Comparison of ENCODE assay signal across 13 mouse cellular contexts in genomic region chr13:59968584-59969240, GRCm38 (mm10).
A peak's percentile ranks its signal among the peaks of the same experiment; 100 is the strongest.
DNase-seq lines count a peak whose midpoint lies in the region; ATAC-seq and TF ChIP-seq lines count a peak whose summit lies in the region.
"Had no signal": no experiment of that assay in that cellular context is flagged by ENCODE, and none has a peak within 500 bp of the region (broad histone marks: within the 10 kb centered on the region; RNA-seq: fewer than 3 reads in every experiment).

No protein-coding gene starts in this region.

- H3K4me2 ChIP-seq in heart, embryonic 13.5 days, result no peak overlapping the region
- no peak overlapping the region for H3K4me2 ChIP-seq in heart, embryonic 11.5 days
- no peak overlapping the region for H3K4me2 ChIP-seq in forebrain, embryonic 12.5 days
- H3K4me2 ChIP-seq: embryonic facial prominence, embryonic 15.5 days; hindbrain, embryonic 13.5 days; lung, embryonic 14.5 days had no signal

- peak; percentile 23 for DNase-seq in NIH3T3 (ENCODE audit: low read depth)
- peak; percentile 81 for DNase-seq in brain, embryonic 14.5 days (ENCODE audit: low read depth)
- DNase-seq in lung, postnatal 14 days, result no peak
- no peak for DNase-seq in testis, postnatal 10 days (ENCODE audit: low spot score)
- DNase-seq: gastrocnemius, postnatal 25 days; kidney, adult 11 months; liver; lung, embryonic 14.5 days had no signal

- no peak overlapping the region for H3K4me3 ChIP-seq in heart, embryonic 13.5 days
- H3K4me3 ChIP-seq in heart, embryonic 11.5 days (ENCODE audit: low read depth, low read length), result no peak overlapping the region
- H3K4me3 ChIP-seq in forebrain, embryonic 12.5 days (replicated peaks), result no peak overlapping the region
- H3K4me3 ChIP-seq: embryonic facial prominence, embryonic 15.5 days; hindbrain, embryonic 13.5 days had no signal

- H3K27me3 ChIP-seq in heart, embryonic 13.5 days (replicated peaks), result peaks cover 2% of the 10 kb centered on the region; the same call in 1 of the 2 replicates
- no peaks in the 10 kb centered on the region for H3K27me3 ChIP-seq in heart, embryonic 11.5 days (ENCODE audit: control insufficient read depth, insufficient read depth, low read length)
- H3K27me3 ChIP-seq in forebrain, embryonic 12.5 days, result peaks cover 27% of the 10 kb centered on the region
- H3K27me3 ChIP-seq: embryonic facial prominence, embryonic 15.5 days had no signal

- TF ChIP-seq POLR2A in brain, embryonic 14.5 days (IDR thresholded peaks at IDR 0.05; ENCODE audit: borderline replicate concordance, extremely low read depth, insufficient read depth, insufficient read length, poor library complexity, severe bottlenecking), result no peak

- ATAC-seq in heart, embryonic 13.5 days (ENCODE audit: extremely low read depth, insufficient number of reproducible peaks, low FRiP score, low TSS enrichment), result peak; percentile 42; the same call in 1 of the 2 replicates
- no peak for ATAC-seq in heart, embryonic 11.5 days (replicated peaks; ENCODE audit: insufficient number of reproducible peaks, low FRiP score, low TSS enrichment)
- no peak for ATAC-seq in forebrain, embryonic 12.5 days (ENCODE audit: low FRiP score)

- peak overlapping the region; percentile 53 for H3K27ac ChIP-seq in heart, embryonic 13.5 days (replicated peaks)
- no peak overlapping the region for H3K27ac ChIP-seq in heart, embryonic 11.5 days (ENCODE audit: low read depth, low read length)
- H3K27ac ChIP-seq in forebrain, embryonic 12.5 days, result peak overlapping the region; percentile 90
- H3K27ac ChIP-seq: embryonic facial prominence, embryonic 15.5 days; hindbrain, embryonic 13.5 days had no signal

- no peak overlapping the region for H3K9ac ChIP-seq in heart, embryonic 13.5 days
- H3K9ac ChIP-seq in heart, embryonic 11.5 days (ENCODE audit: low read depth, low read length), result no peak overlapping the region
- H3K9ac ChIP-seq in forebrain, embryonic 12.5 days, result no peak overlapping the region
- H3K9ac ChIP-seq: embryonic facial prominence, embryonic 15.5 days; hindbrain, embryonic 13.5 days; lung, embryonic 14.5 days had no signal

- no peaks in the 10 kb centered on the region for H3K9me3 ChIP-seq in heart, embryonic 13.5 days
- H3K9me3 ChIP-seq in heart, embryonic 11.5 days (replicated peaks; ENCODE audit: control insufficient read depth, low read length), result no peaks in the 10 kb centered on the region
- no peaks in the 10 kb centered on the region for H3K9me3 ChIP-seq in forebrain, embryonic 12.5 days
- H3K9me3 ChIP-seq: embryonic facial prominence, embryonic 15.5 days; hindbrain, embryonic 13.5 days had no signal

- H3K36me3 ChIP-seq in heart, embryonic 13.5 days, result no peaks in the 10 kb centered on the region
- H3K36me3 ChIP-seq in heart, embryonic 11.5 days (ENCODE audit: control insufficient read depth, insufficient read depth, low read length), result no peaks in the 10 kb centered on the region
- no peaks in the 10 kb centered on the region for H3K36me3 ChIP-seq in forebrain, embryonic 12.5 days (replicated peaks)
- H3K36me3 ChIP-seq: embryonic facial prominence, embryonic 15.5 days; hindbrain, embryonic 13.5 days had no signal

- WGBS in heart, embryonic 13.5 days, result 71% methylated on average over 19 of the region's 19 CpGs
- WGBS in heart, embryonic 11.5 days (ENCODE audit: insufficient replicate concordance), result 70% methylated on average over 19 of the region's 19 CpGs
- 82% methylated on average over 19 of the region's 19 CpGs for WGBS in forebrain, embryonic 12.5 days

- TF ChIP-seq CTCF in brain, embryonic 14.5 days (IDR thresholded peaks at IDR 0.05; ENCODE audit: borderline replicate concordance, extremely low read depth, insufficient read depth, insufficient read length), result no peak

- H3K4me1 ChIP-seq in heart, embryonic 13.5 days, result peaks cover 42% of the 10 kb centered on the region
- H3K4me1 ChIP-seq in heart, embryonic 11.5 days (ENCODE audit: control insufficient read depth, insufficient read depth, low read length), result no peaks in the 10 kb centered on the region
- peaks cover 36% of the 10 kb centered on the region for H3K4me1 ChIP-seq in forebrain, embryonic 12.5 days

Comparison
In these comparisons a context has a peak if more than half of its experiments do, and no peak if none do; other contexts are left out.
1. DNase-seq: peak in NIH3T3 (single experiment) and brain, embryonic 14.5 days (single experiment); none in lung, postnatal 14 days (single experiment) and testis, postnatal 10 days (single experiment).